Mouse (Mus musculus) stomach, postnatal 0 days (tissue): ENCODE measurements around the gene Chchd1.

Experiments used
- CTCF ChIP-seq: IDR thresholded peaks from 2 replicates; pipeline ENCODE4 v1.5.1; 2016; ENCODE audit warnings: antibody characterized with exemption, low read depth, mild to moderate bottlenecking, moderate library complexity
- EP300 ChIP-seq: optimal IDR thresholded peaks from 2 replicates; pipeline ENCODE3; 2016; ENCODE audit warnings: antibody characterized with exemption

- no peak for TF ChIP-seq CTCF
- TF ChIP-seq EP300 = no peak
Measured at GRCm38 (mm10) chr14:20695761-20696520, 6.9 kb upstream of the Chchd1 start.
